Mouse (Mus musculus): ENCODE measurements at regions not wholly inside any gene's neighbourhood (a gene's known extent, or its start where the extent isn't known, plus 50 kb on each side); places are given as distances from the start of the nearest gene placed in this dataset.

- TF ChIP-seq CTCF (IDR thresholded peaks at IDR 0.05; ENCODE audit: borderline replicate concordance, insufficient read depth, low read length) (no peak), POLR2A (IDR thresholded peaks at IDR 0.05; ENCODE audit: low read depth, low read length) (no peak)
Observed at GRCm38 (mm10) chr8:128236097-128236496, 122.3 kb upstream of the Nrp1 start.
